In the genomic region with DNA sequence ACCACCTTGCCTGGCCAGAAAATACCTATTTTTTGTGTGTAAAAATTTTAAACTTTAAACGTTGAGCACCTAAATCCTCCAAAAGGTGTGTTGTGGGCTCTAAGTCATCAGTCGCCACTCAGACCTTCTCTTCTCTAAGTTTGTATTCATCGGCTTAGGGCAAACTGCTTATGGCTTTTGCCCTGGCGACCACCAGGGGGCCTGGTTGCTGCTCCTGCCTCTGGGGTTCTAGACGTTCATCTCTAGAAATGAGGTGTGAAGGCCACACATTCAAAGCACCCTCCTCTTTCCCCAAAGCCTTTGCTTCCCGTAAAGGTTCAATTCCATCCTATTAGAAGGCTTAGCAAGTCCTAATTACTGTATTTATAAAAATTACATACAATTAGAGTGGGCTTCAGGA, we compare ENCODE assay signal across 10 mouse cellular contexts.
DNase-seq lines count a peak whose midpoint lies in the region; ATAC-seq and TF ChIP-seq lines count a peak whose summit lies in the region.
"Had no signal": no experiment of that assay in that cellular context is flagged by ENCODE, and none has a peak within 500 bp of the region (broad histone marks: within the 10 kb centered on the region; RNA-seq: fewer than 3 reads in every experiment).

No protein-coding gene starts in this region.

- H3K36me3 ChIP-seq in kidney, adult 2 months (ENCODE audit: control insufficient read depth, insufficient read depth, low read length) = no peaks in the 10 kb centered on the region
- no peaks in the 10 kb centered on the region for H3K36me3 ChIP-seq in kidney, embryonic 16.5 days (ENCODE audit: insufficient read depth, low read length)
- H3K36me3 ChIP-seq in forebrain, embryonic 13.5 days (ENCODE audit: poor library complexity, severe bottlenecking) = no peaks in the 10 kb centered on the region
- H3K36me3 ChIP-seq: embryonic facial prominence, embryonic 13.5 days; midbrain, embryonic 15.5 days had no signal

- H3K9me3 ChIP-seq in kidney, embryonic 16.5 days (ENCODE audit: low read length) = peaks cover 4% of the 10 kb centered on the region; the same call in 1 of the 2 replicates
- H3K9me3 ChIP-seq in forebrain, embryonic 13.5 days (replicated peaks) = no peaks in the 10 kb centered on the region
- H3K9me3 ChIP-seq: embryonic facial prominence, embryonic 13.5 days; midbrain, embryonic 15.5 days had no signal

- 54% methylated on average over 6 of the region's 6 CpGs for WGBS in kidney, adult 2 months
- 57% methylated on average over 6 of the region's 6 CpGs for WGBS in kidney, embryonic 16.5 days
- WGBS in forebrain, embryonic 13.5 days = 52% methylated on average over 6 of the region's 6 CpGs

- no peak overlapping the region for H3K9ac ChIP-seq in kidney, embryonic 16.5 days (replicated peaks; ENCODE audit: low read length)
- no peak overlapping the region for H3K9ac ChIP-seq in forebrain, embryonic 13.5 days
- H3K9ac ChIP-seq: embryonic facial prominence, embryonic 13.5 days; midbrain, embryonic 15.5 days had no signal

- DNase-seq in kidney, adult 2 months = no peak
- DNase-seq in A20 (ENCODE audit: low read depth, low spot score) (peak; percentile 53), NIH3T3 (ENCODE audit: low read depth) (peak; percentile 41)
- DNase-seq in lung, postnatal 14 days = peak; percentile 26
- no peak for DNase-seq in urinary bladder, postnatal 10 days (ENCODE audit: low spot score)
- no peak for DNase-seq in gastrocnemius, postnatal 10 days

- H3K27ac ChIP-seq in kidney, adult 2 months (ENCODE audit: insufficient read depth, low read depth, low read length) = no peak overlapping the region
- H3K27ac ChIP-seq in kidney, embryonic 16.5 days (ENCODE audit: low read length) = no peak overlapping the region
- no peak overlapping the region for H3K27ac ChIP-seq in forebrain, embryonic 13.5 days
- H3K27ac ChIP-seq: embryonic facial prominence, embryonic 13.5 days; midbrain, embryonic 15.5 days had no signal

- no peaks in the 10 kb centered on the region for H3K4me1 ChIP-seq in kidney, adult 2 months (ENCODE audit: control insufficient read depth, insufficient read depth, low read length)
- 0 out of 2 replicates have a peak, but pooled peaks cover 3% of the 10 kb centered on the region for H3K4me1 ChIP-seq in kidney, embryonic 16.5 days (ENCODE audit: insufficient read depth, low read length)
- H3K4me1 ChIP-seq in forebrain, embryonic 13.5 days = no peaks in the 10 kb centered on the region
- H3K4me1 ChIP-seq: embryonic facial prominence, embryonic 13.5 days; midbrain, embryonic 15.5 days had no signal

- H3K4me3 ChIP-seq in kidney, adult 2 months (ENCODE audit: insufficient read depth, low read depth, low read length) = no peak overlapping the region
- H3K4me3 ChIP-seq in kidney, embryonic 16.5 days (ENCODE audit: low read length) = no peak overlapping the region
- no peak overlapping the region for H3K4me3 ChIP-seq in forebrain, embryonic 13.5 days
- H3K4me3 ChIP-seq: embryonic facial prominence, embryonic 13.5 days; midbrain, embryonic 15.5 days had no signal

- TF ChIP-seq POLR2A in kidney, adult 2 months (IDR thresholded peaks at IDR 0.05; ENCODE audit: low read depth, low read length) = no peak

- TF ChIP-seq CTCF in kidney, adult 2 months (conservative IDR thresholded peaks at IDR 0.05; ENCODE audit: insufficient read depth, insufficient read length, low read depth, low read length) = peak; percentile 33; the same call in 1 of the 2 replicates

- no peak for ATAC-seq in kidney, embryonic 16.5 days (ENCODE audit: low FRiP score, low TSS enrichment)
- no peak for ATAC-seq in forebrain, embryonic 13.5 days
- ATAC-seq: midbrain, embryonic 15.5 days had no signal

- no peak overlapping the region for H3K4me2 ChIP-seq in kidney, embryonic 16.5 days (replicated peaks; ENCODE audit: low read depth, low read length)
- no peak overlapping the region for H3K4me2 ChIP-seq in forebrain, embryonic 13.5 days
- H3K4me2 ChIP-seq: embryonic facial prominence, embryonic 13.5 days; midbrain, embryonic 15.5 days had no signal

- H3K27me3 ChIP-seq in kidney, adult 2 months (replicated peaks; ENCODE audit: control insufficient read depth, insufficient read depth, low read length) = no peaks in the 10 kb centered on the region
- H3K27me3 ChIP-seq in kidney, embryonic 16.5 days (ENCODE audit: insufficient read depth, low read length) = no peaks in the 10 kb centered on the region
- peaks cover 15% of the 10 kb centered on the region for H3K27me3 ChIP-seq in forebrain, embryonic 13.5 days
- H3K27me3 ChIP-seq: embryonic facial prominence, embryonic 13.5 days; midbrain, embryonic 15.5 days had no signal

Comparison
In these comparisons a context has a peak if more than half of its experiments do, and no peak if none do; other contexts are left out.
1. DNase-seq: peak in A20 (single experiment), NIH3T3 (single experiment) and lung, postnatal 14 days (single experiment); none in kidney, adult 2 months (single experiment), urinary bladder, postnatal 10 days (single experiment) and gastrocnemius, postnatal 10 days (single experiment).